Mouse (Mus musculus) G1E (cell line): ENCODE measurements around the gene Prkcg. TPM values are rescaled to one million over a fixed set of nuclear protein-coding genes. Genes with fewer than 3 reads are reported as not detected.

ENCODE experiments used
- ATAC-seq: 2 replicates; pipeline ENCODE4 v1.8.0; 2016; ENCODE audit warnings: mild to moderate bottlenecking; ENCODE audit not compliant: insufficient number of reproducible peaks, poor library complexity, low FRiP score, severe bottlenecking; ENCODE audit errors: extremely low read depth
- DNase-seq: peaks from one replicate; pipeline ENCODE4 v3.0.0; 2012; ENCODE audit warnings: low spot score
- H3K27me3 ChIP-seq: 2 replicates; pipeline ENCODE4 v1.6.1; 2012; ENCODE audit warnings: mild to moderate bottlenecking, low read length, inconsistent platforms; ENCODE audit not compliant: insufficient read depth
- H3K36me3 ChIP-seq: replicated peaks from 2 replicates; pipeline ENCODE3; 2012; ENCODE audit warnings: mild to moderate bottlenecking, inconsistent platforms
- H3K4me1 ChIP-seq: 2 replicates; pipeline ENCODE4 v1.6.1; 2012; ENCODE audit warnings: low read depth, low read length, inconsistent platforms, mixed read lengths; ENCODE audit not compliant: insufficient read depth
- H3K4me3 ChIP-seq: 2 replicates; pipeline ENCODE4 v1.5.1; 2012; ENCODE audit warnings: low read depth, mild to moderate bottlenecking, inconsistent platforms, low read length, moderate library complexity, mixed read lengths
- H3K9me3 ChIP-seq: replicated peaks from 2 replicates; pipeline ENCODE4 v1.6.1; 2012; ENCODE audit warnings: inconsistent platforms
- CTCF ChIP-seq: IDR thresholded peaks from 2 replicates; pipeline ENCODE4 v1.5.1; 2012; ENCODE audit warnings: low read depth, low read length, inconsistent platforms, mixed read lengths
- GATA1 ChIP-seq: IDR thresholded peaks from 2 replicates; pipeline ENCODE4 v1.6.1; 2012; ENCODE audit warnings: borderline replicate concordance, low read length, inconsistent platforms, mixed read lengths
- GATA2 ChIP-seq: IDR thresholded peaks from 2 replicates; pipeline ENCODE4 v1.6.1; 2012; ENCODE audit warnings: low read depth, low read length, inconsistent platforms, borderline replicate concordance
- POLR2AphosphoS5 ChIP-seq: IDR thresholded peaks from 2 replicates; pipeline ENCODE4 v1.6.1; 2012; ENCODE audit warnings: low read depth, low read length, inconsistent platforms; ENCODE audit not compliant: insufficient replicate concordance
- TAL1 ChIP-seq: conservative IDR thresholded peaks from 2 replicates; pipeline ENCODE4 v1.6.1; 2012; ENCODE audit warnings: low read depth, low read length, inconsistent platforms, mixed read lengths
- polyA plus RNA-seq: library from polyadenylated mRNA; stranded (reverse); fragments of >175 nt; gene quantifications from 2 replicates; pipeline ENCODE4 v1.2.3, GENCODE M21; 2012
- total RNA-seq, 2 experiments: library from RNA; stranded (forward) in 1 of 2; stranded (reverse) in 1 of 2; fragments of 200-1000 nt in 1 of 2; fragments of >200 nt in 1 of 2; fragmentation: Nextera tagmentation in 1 of 2; gene quantifications; 2 replicates each; pipeline ENCODE4 v1.2.3; 2014 to 2017

The Prkcg gene
- total and polyA plus RNA-seq, 3 experiments: 0.33 TPM; not detected in 2

DNA sequence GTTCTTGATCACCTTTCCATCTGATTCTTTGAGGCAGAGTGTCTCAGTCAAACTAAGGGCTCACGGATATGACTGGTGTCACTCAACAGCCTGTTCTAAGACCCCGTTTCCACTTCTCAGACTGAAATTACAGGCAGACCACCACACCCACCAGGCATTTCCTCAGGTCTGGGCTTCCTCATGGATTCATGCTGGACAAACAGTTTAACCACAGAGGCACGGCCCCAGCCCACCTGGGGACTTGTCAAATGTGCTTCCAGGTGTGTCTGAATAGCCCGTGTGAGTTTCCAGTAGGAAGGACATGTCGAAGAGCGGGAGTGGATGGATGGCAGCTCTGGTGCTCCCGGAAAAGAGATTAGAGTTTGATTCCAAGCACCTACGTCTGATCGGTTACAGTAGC, 60.8 kb downstream of the Prkcg start:
- H3K9me3 ChIP-seq: peaks cover 7% of the 10 kb centered on the region

DNA sequence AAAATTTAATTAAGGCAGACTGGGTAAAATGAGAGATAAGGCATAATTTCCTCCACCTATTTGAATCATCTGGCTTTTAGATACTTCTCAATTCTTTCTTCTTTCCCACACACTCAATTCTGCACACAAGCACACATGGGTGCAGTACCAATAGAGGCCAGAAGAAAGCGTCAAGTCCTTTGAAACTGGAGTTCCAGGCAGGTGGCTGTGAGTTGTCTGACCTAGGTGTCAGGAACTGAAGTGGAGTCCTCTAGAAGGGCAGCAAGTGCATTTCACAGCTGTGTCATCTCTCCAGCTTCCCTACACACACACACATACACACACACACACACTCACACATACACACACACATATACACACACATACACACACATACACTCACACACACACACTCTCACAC, 62.6 kb downstream of the Prkcg start:
- no peak for TF ChIP-seq POLR2AphosphoS5
- TF ChIP-seq GATA2: no peak
- TF ChIP-seq CTCF: no peak
- TF ChIP-seq TAL1: no peak
- no peak for TF ChIP-seq GATA1
- Histone ChIP-seq H3K4me3 (no peak overlapping the region), H3K9me3 (peaks cover 7% of the 10 kb centered on the region), H3K4me1 (no peaks in the 10 kb centered on the region), H3K27me3 (no peaks in the 10 kb centered on the region), H3K36me3 (no peaks in the 10 kb centered on the region)
- ATAC-seq (no peak), DNase-seq (no peak)

More for the DNA sequence above, 60.8 kb downstream of the Prkcg start:
- Histone ChIP-seq H3K4me3 (no peak overlapping the region), H3K36me3 (no peaks in the 10 kb centered on the region), H3K4me1 (no peaks in the 10 kb centered on the region), H3K27me3 (no peaks in the 10 kb centered on the region)
- TF ChIP-seq GATA1 (no peak), TAL1 (no peak), CTCF (no peak), GATA2 (no peak), POLR2AphosphoS5 (no peak)
- ATAC-seq: no peak
- DNase-seq: no peak

DNA sequence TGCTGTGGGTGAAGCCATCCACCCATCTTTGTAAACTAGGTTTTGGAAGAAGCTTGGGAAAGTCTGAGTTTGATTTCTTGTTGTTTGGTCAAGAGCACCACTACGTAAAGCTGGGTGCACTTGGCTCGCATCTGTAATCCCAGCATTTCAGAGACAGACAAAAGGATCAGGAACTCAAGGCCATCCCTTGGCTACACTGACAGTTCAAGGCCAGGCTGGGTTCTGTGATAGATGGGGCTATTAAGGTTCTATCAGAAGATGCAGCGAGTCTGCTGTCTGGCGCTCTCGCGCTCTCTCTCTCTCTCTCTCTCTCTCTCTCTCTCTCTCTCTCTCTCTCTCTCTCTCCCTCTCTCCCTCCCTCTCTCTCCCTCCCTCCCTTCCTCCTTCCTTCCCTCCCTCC, 65.9 kb downstream of the Prkcg start:
- DNase-seq (no peak), ATAC-seq (no peak)
- H3K4me3 ChIP-seq: no peak overlapping the region
- no peaks in the 10 kb centered on the region for H3K4me1 ChIP-seq
- no peak for TF ChIP-seq POLR2AphosphoS5
- TF ChIP-seq GATA1: no peak
- no peak for TF ChIP-seq TAL1
- no peak for TF ChIP-seq CTCF
- TF ChIP-seq GATA2: no peak
- no peaks in the 10 kb centered on the region for H3K27me3 ChIP-seq
- peaks cover 7% of the 10 kb centered on the region for H3K9me3 ChIP-seq
- H3K36me3 ChIP-seq: no peaks in the 10 kb centered on the region

DNA sequence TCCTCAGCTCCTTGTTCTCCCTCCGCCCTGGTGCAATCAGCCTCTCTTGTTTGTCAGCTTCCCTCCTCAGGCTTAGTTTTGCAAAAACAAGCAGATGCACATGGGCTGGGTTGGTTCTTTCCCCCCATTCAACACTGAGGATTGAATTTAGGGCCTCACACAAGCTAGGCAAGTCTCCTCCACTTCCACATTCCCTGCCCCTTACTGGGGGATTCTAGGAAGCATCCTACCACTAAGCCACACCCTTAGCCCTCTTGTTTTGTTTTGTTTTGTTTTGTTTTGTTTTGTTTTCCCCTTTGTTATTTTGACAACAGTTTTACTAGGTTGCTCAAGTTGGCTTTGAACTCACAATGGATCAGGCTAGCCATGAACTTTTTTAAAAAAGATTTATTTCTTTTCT, 71.7 kb downstream of the Prkcg start:
- ATAC-seq: no peak

DNA sequence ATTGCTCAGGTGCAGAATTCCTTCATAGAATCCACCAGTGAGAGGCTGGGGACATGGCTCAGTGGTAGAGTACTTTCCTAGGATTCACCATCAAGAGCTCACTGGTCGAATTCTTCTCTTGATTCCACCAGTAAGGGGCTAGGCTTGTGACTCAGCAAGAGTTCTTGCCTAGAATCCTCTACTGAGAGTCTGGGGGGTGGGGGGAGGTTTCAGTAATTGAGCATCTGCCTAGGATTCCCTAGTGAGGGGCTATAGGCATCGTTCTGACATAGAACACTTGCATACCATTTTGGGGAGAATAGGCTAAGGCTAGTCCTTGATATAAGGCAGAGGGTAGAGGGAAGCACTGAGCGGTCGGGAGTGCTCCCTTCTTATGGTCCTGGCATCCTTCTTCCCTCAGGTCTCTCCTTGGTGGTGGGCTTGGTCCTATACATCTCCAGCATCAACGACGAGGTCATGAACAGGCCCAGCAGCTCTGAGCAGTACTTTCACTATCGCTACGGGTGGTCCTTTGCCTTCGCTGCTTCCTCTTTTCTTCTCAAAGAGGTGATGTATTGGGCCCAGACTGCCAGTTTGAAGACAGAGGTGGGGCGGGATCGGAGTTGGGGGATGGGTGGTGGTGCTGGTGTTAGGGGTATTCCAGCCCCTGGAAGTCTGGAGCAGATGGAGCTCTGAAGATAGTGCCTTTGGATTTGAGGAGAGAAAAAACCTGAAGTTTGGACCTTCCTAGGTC, 76.7 kb downstream of the Prkcg start:
- ATAC-seq: no peak
- Histone ChIP-seq H3K4me3 (no peak overlapping the region), H3K9me3 (no peaks in the 10 kb centered on the region), H3K36me3 (no peaks in the 10 kb centered on the region), H3K27me3 (no peaks in the 10 kb centered on the region), H3K4me1 (no peaks in the 10 kb centered on the region)
- TF ChIP-seq CTCF: no peak
- TF ChIP-seq POLR2AphosphoS5: no peak
- TF ChIP-seq GATA2: no peak
- no peak for TF ChIP-seq TAL1
- TF ChIP-seq GATA1: no peak
- no peak for DNase-seq

More for the DNA sequence above, 71.7 kb downstream of the Prkcg start:
- Histone ChIP-seq H3K9me3 (no peaks in the 10 kb centered on the region), H3K4me1 (no peaks in the 10 kb centered on the region), H3K27me3 (no peaks in the 10 kb centered on the region), H3K4me3 (no peak overlapping the region), H3K36me3 (no peaks in the 10 kb centered on the region)
- no peak for DNase-seq
- no peak for TF ChIP-seq POLR2AphosphoS5
- no peak for TF ChIP-seq GATA2
- TF ChIP-seq GATA1: no peak
- no peak for TF ChIP-seq CTCF
- no peak for TF ChIP-seq TAL1

DNA sequence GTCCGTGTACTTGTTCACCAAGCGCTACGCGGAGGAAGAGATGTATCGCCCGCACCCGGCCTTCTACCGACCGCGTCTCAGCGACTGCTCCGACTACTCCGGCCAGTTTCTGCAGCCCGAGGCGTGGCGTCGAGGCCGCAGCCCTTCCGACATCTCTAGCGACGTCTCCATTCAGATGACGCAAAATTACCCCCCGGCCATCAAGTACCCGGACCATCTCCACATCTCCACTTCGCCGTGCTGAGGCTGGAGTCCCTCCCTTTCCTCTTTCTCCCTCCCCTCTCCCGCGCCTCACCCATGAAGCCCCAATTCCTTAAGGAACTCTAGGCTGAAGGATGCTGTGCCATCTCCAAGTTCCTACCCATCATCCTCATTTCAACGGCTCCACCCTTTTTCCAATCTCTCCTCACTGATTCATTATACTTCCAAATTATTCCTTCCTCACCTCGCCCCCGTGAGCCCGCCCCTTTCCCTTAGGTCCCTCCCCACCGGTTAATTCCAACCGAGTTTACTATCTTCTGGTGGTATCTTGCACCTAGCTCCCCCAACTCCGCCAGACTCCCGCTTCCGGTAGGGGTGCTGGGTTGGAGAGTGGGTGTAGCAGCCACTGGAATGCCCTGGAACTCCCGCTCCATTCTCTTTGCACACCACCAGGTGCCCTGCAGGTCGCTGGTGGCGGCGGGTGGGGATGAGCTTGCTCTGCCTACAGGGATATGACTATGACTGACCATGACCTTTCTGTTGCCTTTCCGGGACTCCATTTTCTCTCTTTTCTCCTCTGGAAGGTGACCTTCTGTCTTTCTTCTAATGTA, 77.9 kb downstream of the Prkcg start:
- DNase-seq (no peak), ATAC-seq (no peak)
- Histone ChIP-seq H3K4me3 (no peak overlapping the region), H3K36me3 (no peaks in the 10 kb centered on the region), H3K27me3 (no peaks in the 10 kb centered on the region), H3K9me3 (no peaks in the 10 kb centered on the region), H3K4me1 (no peaks in the 10 kb centered on the region)
- no peak for TF ChIP-seq TAL1
- TF ChIP-seq GATA1: no peak
- no peak for TF ChIP-seq GATA2
- no peak for TF ChIP-seq POLR2AphosphoS5
- TF ChIP-seq CTCF: no peak
